Mouse (Mus musculus): ENCODE data around the gene Yaf2.

- TF ChIP-seq CTCF (IDR thresholded peaks at IDR 0.05; ENCODE audit: extremely low read depth, insufficient read depth, insufficient read length, insufficient replicate concordance) (no peak), POLR2A (IDR thresholded peaks at IDR 0.05; ENCODE audit: low read depth, low read length) (no peak)
Observed at GRCm38 (mm10) chr15:93252396-93252795, 84.3 kb downstream of the Yaf2 start.

All from spleen, adult 2 months (tissue).